Mouse (Mus musculus): ENCODE results near the gene Espl1. TPM values are rescaled to one million over a fixed set of nuclear protein-coding genes. Genes with fewer than 3 reads are reported as not detected.
A peak's percentile ranks its signal among the peaks of the same experiment; 100 is the strongest.

The Espl1 gene
- polyA plus RNA-seq (2015; fragmentation: Nextera tagmentation; extraction: Ambion mirVana) = 25.3 and 26.4 TPM in 2 replicates

- H3K27ac ChIP-seq = peak within 1 kb of the TSS; percentile 11; the same call in 1 of the 2 replicates
- H3K4me2 ChIP-seq = peak within 1 kb of the TSS; percentile 85
- peaks cover 18% of the 10 kb centered on the region for H3K4me1 ChIP-seq
- H3K27me3 ChIP-seq = no peaks in the 10 kb centered on the region
- WGBS = 7% methylated on average over 25 of the region's 25 CpGs
- peaks cover 25% of the 10 kb centered on the region for H3K36me3 ChIP-seq
- H3K9me3 ChIP-seq = no peaks in the 10 kb centered on the region
- H3K4me3 ChIP-seq = peak within 1 kb of the TSS; percentile 71
- peak; percentile 92 for ATAC-seq (ENCODE audit: insufficient number of reproducible peaks, insufficient read depth, low FRiP score, low TSS enrichment, low read depth)
- H3K9ac ChIP-seq = peak within 1 kb of the TSS; percentile 70
Measured at GRCm38 (mm10) chr15:102295633-102296367, at the start of gene Espl1. Espl1 (plus strand) TSS chr15:102296266.

- Histone ChIP-seq H3K9ac (peak overlapping the region; percentile 77), H3K36me3 (peaks cover 27% of the 10 kb centered on the region), H3K4me1 (peaks cover 82% of the 10 kb centered on the region), H3K4me3 (peak overlapping the region; percentile 58), H3K27me3 (no peaks in the 10 kb centered on the region), H3K9me3 (no peaks in the 10 kb centered on the region), H3K4me2 (peak overlapping the region; percentile 94), H3K27ac (peak overlapping the region; percentile 99)
- 0% methylated on average over 32 of the region's 35 CpGs for WGBS
- peak; percentile 40 for ATAC-seq (ENCODE audit: insufficient number of reproducible peaks, insufficient read depth, low FRiP score, low TSS enrichment, low read depth)
Measured at GRCm38 (mm10) chr15:102246866-102247251, 49.2 kb upstream of the Espl1 start.

DNA sequence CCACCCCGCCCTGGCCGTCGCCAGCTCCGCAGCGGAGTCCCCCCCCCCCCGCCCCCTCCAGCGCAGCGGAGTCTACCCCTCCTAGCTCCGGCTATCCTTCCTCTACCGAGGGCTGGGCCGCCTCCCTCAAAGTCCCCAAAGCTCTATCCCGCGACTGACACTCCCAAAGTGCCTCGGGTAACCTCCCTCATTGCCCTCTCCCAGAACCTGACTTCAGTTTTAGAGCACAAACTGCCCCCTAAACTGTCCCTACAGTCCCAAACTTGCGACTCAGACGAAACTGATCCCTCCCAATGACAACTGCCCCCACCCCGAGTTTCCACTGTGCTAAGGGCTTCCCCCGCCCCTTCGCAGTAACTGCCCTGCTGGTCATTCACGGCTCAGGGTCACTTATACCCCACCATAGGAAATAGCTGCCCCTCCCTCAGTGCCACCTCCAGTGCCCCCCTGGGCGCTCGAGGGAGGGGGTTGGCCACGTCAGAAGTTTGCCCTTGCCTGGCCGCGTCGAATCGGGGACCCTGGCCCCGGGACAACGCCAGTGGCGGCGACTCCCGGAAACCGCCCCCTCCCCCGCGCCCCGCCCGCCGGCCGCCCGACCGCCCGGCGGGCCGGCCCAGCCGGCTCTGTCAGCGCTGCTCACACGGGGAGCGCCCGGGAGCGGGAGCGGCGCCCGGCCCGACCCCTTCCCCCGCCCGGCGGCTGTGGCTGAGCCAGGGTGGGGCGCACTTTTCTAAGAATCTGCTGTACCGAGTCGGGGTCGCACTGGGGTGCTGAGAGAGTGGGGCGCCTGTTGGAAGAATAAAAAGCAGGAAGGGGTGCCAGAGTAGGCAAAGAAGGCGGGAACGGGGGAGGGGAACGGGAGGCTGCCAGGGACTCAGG, 48.6 kb upstream of the Espl1 start:
- Histone ChIP-seq H3K9ac (peak overlapping the region; percentile 77), H3K27me3 (no peaks in the 10 kb centered on the region), H3K4me3 (peak overlapping the region; percentile 58), H3K4me2 (peak overlapping the region; percentile 94), H3K4me1 (peaks cover 83% of the 10 kb centered on the region), H3K27ac (peak overlapping the region; percentile 99), H3K36me3 (peaks cover 27% of the 10 kb centered on the region), H3K9me3 (no peaks in the 10 kb centered on the region)
- WGBS = 1% methylated on average over 41 of the region's 65 CpGs
- ATAC-seq (ENCODE audit: insufficient number of reproducible peaks, insufficient read depth, low FRiP score, low TSS enrichment, low read depth) = peak; percentile 32

DNA sequence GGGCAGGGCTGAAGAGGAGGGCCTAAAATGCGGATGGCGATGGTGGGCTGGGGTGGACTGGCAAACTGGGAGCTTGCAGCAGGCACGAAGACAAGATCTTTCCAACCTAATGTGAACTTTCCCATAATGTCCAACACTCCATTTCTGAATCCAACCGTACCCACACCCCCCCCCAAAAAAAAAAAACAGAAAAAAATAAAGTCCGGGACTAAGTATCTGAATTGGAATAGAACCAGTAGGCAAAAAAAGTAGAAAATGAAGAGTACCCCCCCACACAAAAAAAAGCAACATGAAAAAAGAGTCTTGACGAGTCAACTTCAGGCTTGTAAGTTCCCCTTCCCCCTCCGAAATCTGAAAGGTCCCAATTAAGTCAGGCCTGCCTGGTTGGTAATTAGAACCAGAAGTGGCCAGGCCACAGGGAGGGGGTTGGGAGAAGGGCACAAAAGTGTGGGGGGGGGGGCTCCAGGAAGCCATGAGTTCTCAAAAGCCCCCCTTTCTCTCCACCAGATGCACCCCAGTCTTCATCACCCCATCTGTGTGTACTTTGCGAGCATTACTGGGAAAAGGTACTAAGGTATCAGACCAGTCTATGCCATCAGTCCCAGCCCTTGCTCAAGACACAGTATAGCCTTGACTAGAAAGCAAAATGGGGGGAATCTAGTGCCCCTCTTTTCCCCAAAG, 47.8 kb upstream of the Espl1 start:
- Histone ChIP-seq H3K4me3 (peak overlapping the region; percentile 58), H3K4me2 (peak overlapping the region; percentile 94), H3K4me1 (peaks cover 82% of the 10 kb centered on the region), H3K36me3 (peaks cover 32% of the 10 kb centered on the region), H3K9me3 (no peaks in the 10 kb centered on the region), H3K9ac (peak overlapping the region; percentile 77), H3K27ac (peak overlapping the region; percentile 99), H3K27me3 (no peaks in the 10 kb centered on the region)
- no peak for ATAC-seq (ENCODE audit: insufficient number of reproducible peaks, insufficient read depth, low FRiP score, low TSS enrichment, low read depth)
- 0% methylated on average over 8 of the region's 8 CpGs for WGBS

DNA sequence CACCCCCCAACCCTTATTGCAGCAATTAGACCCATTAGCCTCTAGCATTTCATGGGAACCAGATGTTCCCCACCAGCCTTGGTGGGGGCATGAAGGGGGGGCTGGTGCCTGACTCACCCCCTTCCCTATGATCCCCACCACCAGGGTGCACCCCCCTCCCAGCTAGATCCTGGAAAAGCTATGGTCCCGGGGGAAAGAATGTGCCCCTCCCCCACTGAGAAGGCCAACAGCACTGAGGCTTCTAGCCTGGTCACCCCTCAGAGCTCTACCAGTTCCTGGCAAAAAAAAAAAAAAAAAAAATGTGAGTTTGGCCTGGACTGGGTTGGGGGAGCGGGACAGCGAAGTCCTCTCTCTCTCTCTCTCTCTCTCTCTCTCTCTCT, 47.3 kb upstream of the Espl1 start:
- H3K4me2 ChIP-seq = peak overlapping the region; percentile 94
- H3K9me3 ChIP-seq = no peaks in the 10 kb centered on the region
- peaks cover 82% of the 10 kb centered on the region for H3K4me1 ChIP-seq
- H3K27me3 ChIP-seq = no peaks in the 10 kb centered on the region
- H3K9ac ChIP-seq = peak overlapping the region; percentile 49; the same call in 1 of the 2 replicates
- ATAC-seq (ENCODE audit: insufficient number of reproducible peaks, insufficient read depth, low FRiP score, low TSS enrichment, low read depth) = no peak
- peak overlapping the region; percentile 99 for H3K27ac ChIP-seq
- peaks cover 37% of the 10 kb centered on the region for H3K36me3 ChIP-seq
- H3K4me3 ChIP-seq = peak overlapping the region; percentile 58
- 0% methylated on average over 1 of the region's 3 CpGs for WGBS

DNA sequence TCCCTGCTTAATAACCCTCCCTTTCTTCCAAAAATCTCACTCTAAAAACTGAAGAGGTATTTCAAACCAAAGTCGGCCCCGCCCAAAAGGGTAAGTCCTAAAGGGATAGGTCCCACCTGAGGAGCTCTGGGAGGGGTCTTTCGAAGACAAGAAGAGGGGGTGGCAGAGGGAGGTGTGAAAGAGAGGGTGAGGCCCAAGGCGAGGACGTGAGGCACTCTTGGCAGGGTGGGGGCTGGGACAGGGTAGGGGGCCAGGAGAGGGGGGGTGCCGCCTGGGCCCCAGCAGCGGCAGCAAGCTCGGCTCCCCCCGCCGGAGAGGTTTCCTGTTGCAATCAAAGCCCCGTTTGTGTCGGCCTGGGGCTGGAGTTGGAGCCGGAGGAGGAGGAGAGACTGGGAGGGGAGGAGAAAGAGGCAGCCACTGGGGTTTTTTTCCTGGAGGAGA, 46.8 kb upstream of the Espl1 start:
- Histone ChIP-seq H3K9me3 (no peaks in the 10 kb centered on the region), H3K9ac (peak overlapping the region; percentile 49), H3K27ac (peak overlapping the region; percentile 99), H3K4me2 (peak overlapping the region; percentile 94), H3K36me3 (peaks cover 42% of the 10 kb centered on the region), H3K4me3 (peak overlapping the region; percentile 58), H3K4me1 (peaks cover 82% of the 10 kb centered on the region), H3K27me3 (no peaks in the 10 kb centered on the region)
- peak; percentile 11; the same call in 1 of the 2 replicates for ATAC-seq (ENCODE audit: insufficient number of reproducible peaks, insufficient read depth, low FRiP score, low TSS enrichment, low read depth)
- 2% methylated on average over 13 of the region's 13 CpGs for whole genome bisulfite sequencing

GRCm38 (mm10) chr15:102249967-102250366, 46.1 kb upstream of the Espl1 start:
- H3K4me1 ChIP-seq = peaks cover 84% of the 10 kb centered on the region
- no peaks in the 10 kb centered on the region for H3K27me3 ChIP-seq
- H3K36me3 ChIP-seq = peaks cover 43% of the 10 kb centered on the region
- H3K9ac ChIP-seq = peak overlapping the region; percentile 49
- 14% methylated on average over 9 of the region's 9 CpGs for WGBS
- peak overlapping the region; percentile 58 for H3K4me3 ChIP-seq
- H3K27ac ChIP-seq = peak overlapping the region; percentile 99
- peak overlapping the region; percentile 94 for H3K4me2 ChIP-seq
- no peaks in the 10 kb centered on the region for H3K9me3 ChIP-seq
- ATAC-seq (ENCODE audit: insufficient number of reproducible peaks, insufficient read depth, low FRiP score, low TSS enrichment, low read depth) = no peak

- H3K27ac ChIP-seq = peak overlapping the region; percentile 99
- peak overlapping the region; percentile 58 for H3K4me3 ChIP-seq
- 51% methylated on average over 5 of the region's 5 CpGs for WGBS
- H3K9me3 ChIP-seq = no peaks in the 10 kb centered on the region
- H3K4me2 ChIP-seq = peak overlapping the region; percentile 94
- peaks cover 43% of the 10 kb centered on the region for H3K36me3 ChIP-seq
- peaks cover 84% of the 10 kb centered on the region for H3K4me1 ChIP-seq
- ATAC-seq (ENCODE audit: insufficient number of reproducible peaks, insufficient read depth, low FRiP score, low TSS enrichment, low read depth) = no peak
- peak overlapping the region; percentile 49 for H3K9ac ChIP-seq
- H3K27me3 ChIP-seq = no peaks in the 10 kb centered on the region
Measured at GRCm38 (mm10) chr15:102250521-102250920, 45.5 kb upstream of the Espl1 start.

GRCm38 (mm10) chr15:102255547-102256255, 40.4 kb upstream of the Espl1 start:
- H3K4me1 ChIP-seq = peaks cover 82% of the 10 kb centered on the region
- H3K4me2 ChIP-seq = peak overlapping the region; percentile 98
- no peaks in the 10 kb centered on the region for H3K9me3 ChIP-seq
- WGBS = 10% methylated on average over 13 of the region's 14 CpGs
- ATAC-seq (ENCODE audit: insufficient number of reproducible peaks, insufficient read depth, low FRiP score, low TSS enrichment, low read depth) = no peak
- H3K27ac ChIP-seq = peak overlapping the region; percentile 99
- H3K36me3 ChIP-seq = peaks cover 35% of the 10 kb centered on the region
- H3K27me3 ChIP-seq = no peaks in the 10 kb centered on the region
- H3K9ac ChIP-seq = peak overlapping the region; percentile 97
- peak overlapping the region; percentile 76 for H3K4me3 ChIP-seq

GRCm38 (mm10) chr15:102256431-102257201, 39.5 kb upstream of the Espl1 start:
- H3K4me3 ChIP-seq = peak overlapping the region; percentile 76
- ATAC-seq (ENCODE audit: insufficient number of reproducible peaks, insufficient read depth, low FRiP score, low TSS enrichment, low read depth) = no peak
- 3% methylated on average over 22 of the region's 22 CpGs for WGBS
- no peaks in the 10 kb centered on the region for H3K27me3 ChIP-seq
- H3K9ac ChIP-seq = peak overlapping the region; percentile 97
- peaks cover 76% of the 10 kb centered on the region for H3K4me1 ChIP-seq
- no peaks in the 10 kb centered on the region for H3K9me3 ChIP-seq
- H3K36me3 ChIP-seq = peaks cover 25% of the 10 kb centered on the region
- peak overlapping the region; percentile 98 for H3K4me2 ChIP-seq
- H3K27ac ChIP-seq = peak overlapping the region; percentile 99

All from embryonic facial prominence, embryonic 13.5 days (tissue).